Mouse (Mus musculus): ENCODE measurements around the gene Ang4.

The Ang4 gene

GRCm38 (mm10) chr14:51773490-51773889 lies at the start of gene Ang4:
TSS of gene Ang4 (minus strand) at chr14:51773590.
- DNase-seq = no peak

- DNase-seq = no peak
Observed at GRCm38 (mm10) chr14:51799746-51800145, 26.4 kb upstream of the Ang4 start, which contains the start of gene AY358078. TSS of gene AY358078 (plus strand) at chr14:51800046.

GRCm38 (mm10) chr14:51794106-51794505 lies 20.7 kb upstream of the Ang4 start:
- no peak for DNase-seq

- no peak for DNase-seq
Observed at GRCm38 (mm10) chr14:51789196-51789595, 15.8 kb upstream of the Ang4 start.

- peak; percentile 3 to 36 for DNase-seq
Observed at GRCm38 (mm10) chr14:51787061-51787460, 13.7 kb upstream of the Ang4 start.

GRCm38 (mm10) chr14:51786335-51786734 lies 12.9 kb upstream of the Ang4 start:
- DNase-seq = no peak

GRCm38 (mm10) chr14:51778865-51779481 lies 5.6 kb upstream of the Ang4 start:
- no peak for DNase-seq

- DNase-seq = peak in 1 of 2 experiments; percentile 3
Observed at GRCm38 (mm10) chr14:51777791-51778190, 4.4 kb upstream of the Ang4 start.

GRCm38 (mm10) chr14:51771378-51771777 lies 2.0 kb downstream of the Ang4 start:
- peak; percentile 7 to 22 for DNase-seq

GRCm38 (mm10) chr14:51755944-51756343 lies 17.4 kb downstream of the Ang4 start:
- no peak for DNase-seq

- peak in 1 of 2 experiments; percentile 5 for DNase-seq
Observed at GRCm38 (mm10) chr14:51740347-51741170, 32.8 kb downstream of the Ang4 start.

- no peak for DNase-seq
Observed at GRCm38 (mm10) chr14:51739150-51739993, 34.0 kb downstream of the Ang4 start.

- no peak for DNase-seq
Observed at GRCm38 (mm10) chr14:51738411-51739149, 34.8 kb downstream of the Ang4 start.

GRCm38 (mm10) chr14:51737967-51738366 lies 35.4 kb downstream of the Ang4 start:
- DNase-seq = no peak

GRCm38 (mm10) chr14:51717083-51717482 lies 56.3 kb downstream of the Ang4 start, which contains the start of gene Gm5800:
TSS of gene Gm5800 (minus strand) at chr14:51717183.
- no peak for DNase-seq

Measured in cerebellum, postnatal 14 days (tissue).